Mouse (Mus musculus) MEL (cell line): ENCODE results near the gene Tnfrsf19. TPM values are rescaled to one million over a fixed set of nuclear protein-coding genes. Genes with fewer than 3 reads are reported as not detected.

Source experiments
- DNase-seq: peaks from one replicate; pipeline ENCODE4 v3.0.0; 2011; ENCODE audit warnings: low read depth, low spot score
- H3K27ac ChIP-seq: 2 replicates; pipeline ENCODE4 v1.5.1; 2012; ENCODE audit warnings: low read depth, mild to moderate bottlenecking, control low read depth, low read length, moderate library complexity; ENCODE audit not compliant: control insufficient read depth
- H3K27me3 ChIP-seq, 2 experiments: fragments of 150-350 bp in 1 of 2; sonication (generic) in 1 of 2; 2 replicates each; pipeline ENCODE4 v1.6.1; 2012; ENCODE audit warnings: low read length in 2 of 2, mild to moderate bottlenecking in 2 of 2, improper control_type of control experiment in 1 of 2, moderate library complexity in 1 of 2; ENCODE audit not compliant: insufficient read depth in 2 of 2, control insufficient read depth in 1 of 2
- H3K36me3 ChIP-seq, 2 experiments: 2 replicates each; pipeline ENCODE4 v1.6.1; 2012 to 2014; ENCODE audit warnings: low read length in 2 of 2, improper control_type of control experiment in 1 of 2, inconsistent platforms in 1 of 2, mild to moderate bottlenecking in 1 of 2; ENCODE audit not compliant: insufficient read depth in 2 of 2, control insufficient read depth in 1 of 2
- H3K4me1 ChIP-seq, 2 experiments: fragments of 150-350 bp in 1 of 2; sonication (generic) in 1 of 2; 2 replicates each; pipeline ENCODE4 v1.6.1; 2012; ENCODE audit warnings: low read length in 2 of 2, improper control_type of control experiment in 1 of 2, mild to moderate bottlenecking in 1 of 2; ENCODE audit not compliant: insufficient read depth in 2 of 2, control insufficient read depth in 1 of 2
- H3K4me3 ChIP-seq, 2 experiments: fragments of 150-350 bp in 1 of 2; sonication (generic) in 1 of 2; 2 replicates each; pipeline ENCODE4 v1.5.1; 2012; ENCODE audit warnings: low read depth in 2 of 2, low read length in 2 of 2, mild to moderate bottlenecking in 2 of 2, moderate library complexity in 2 of 2, control low read depth in 1 of 2, improper control_type of control experiment in 1 of 2; ENCODE audit not compliant: control insufficient read depth in 1 of 2, insufficient read depth in 1 of 2
- H3K79me2 ChIP-seq: 2 replicates; pipeline ENCODE4 v1.6.1; 2012; ENCODE audit warnings: mild to moderate bottlenecking, low read length, moderate library complexity; ENCODE audit not compliant: control insufficient read depth, poor library complexity, insufficient read depth
- H3K9ac ChIP-seq: 2 replicates; pipeline ENCODE4 v1.6.1; 2012; ENCODE audit warnings: low read depth, mild to moderate bottlenecking, control low read depth, low read length, moderate library complexity; ENCODE audit not compliant: control insufficient read depth, poor library complexity, severe bottlenecking
- H3K9me3 ChIP-seq: fragments of 150-350 bp; sonication (generic); replicated peaks from 2 replicates; pipeline ENCODE4 v1.6.1; 2012; ENCODE audit warnings: mild to moderate bottlenecking, low read length, improper control_type of control experiment, moderate library complexity; ENCODE audit not compliant: insufficient read depth
- BHLHE40 ChIP-seq: IDR thresholded peaks from 2 replicates; pipeline ENCODE4 v1.6.1; 2012; ENCODE audit warnings: low read depth, mild to moderate bottlenecking, inconsistent platforms, low read length, improper control_type of control experiment, borderline replicate concordance
- CHD1 ChIP-seq: IDR thresholded peaks from 2 replicates; pipeline ENCODE4 v1.6.1; 2012; ENCODE audit warnings: low read depth, mild to moderate bottlenecking, inconsistent platforms, low read length, improper control_type of control experiment
- CHD2 ChIP-seq: IDR thresholded peaks from 2 replicates; pipeline ENCODE4 v1.6.1; 2011; ENCODE audit warnings: low read length, improper control_type of control experiment
- EP300 ChIP-seq, 2 experiments: IDR thresholded peaks; 2 replicates each; pipeline ENCODE4 v1.6.1; 2011; ENCODE audit warnings: improper control_type of control experiment in 2 of 2, low read length in 2 of 2, low read depth in 1 of 2, mild to moderate bottlenecking in 1 of 2
- ETS1 ChIP-seq: IDR thresholded peaks from 2 replicates; pipeline ENCODE4 v1.6.1; 2012; ENCODE audit warnings: low read depth, mild to moderate bottlenecking, inconsistent platforms, low read length, improper control_type of control experiment, moderate library complexity
- GATA1 ChIP-seq: IDR thresholded peaks from 2 replicates; pipeline ENCODE4 v1.6.1; 2011; ENCODE audit warnings: low read depth, low read length, improper control_type of control experiment
- HCFC1 ChIP-seq: IDR thresholded peaks from 2 replicates; pipeline ENCODE4 v1.6.1; 2012; ENCODE audit warnings: low read depth, mild to moderate bottlenecking, inconsistent platforms, low read length, improper control_type of control experiment, moderate library complexity
- JUND ChIP-seq: IDR thresholded peaks from 2 replicates; pipeline ENCODE4 v1.6.1; 2011; ENCODE audit warnings: low read depth, mild to moderate bottlenecking, improper control_type of control experiment, low read length
- KAT2A ChIP-seq: conservative IDR thresholded peaks from 2 replicates; pipeline ENCODE4 v1.6.1; 2012; ENCODE audit warnings: low read depth, low read length, improper control_type of control experiment, inconsistent platforms
- MAFK ChIP-seq: IDR thresholded peaks from 2 replicates; pipeline ENCODE4 v1.6.1; 2011; ENCODE audit warnings: low read depth, mild to moderate bottlenecking, low read length, improper control_type of control experiment, borderline replicate concordance
- MAX ChIP-seq: IDR thresholded peaks from 2 replicates; pipeline ENCODE4 v1.6.1; 2011; ENCODE audit warnings: low read length, improper control_type of control experiment
- MAZ ChIP-seq: IDR thresholded peaks from 2 replicates; pipeline ENCODE4 v1.6.1; 2012; ENCODE audit warnings: low read depth, mild to moderate bottlenecking, inconsistent platforms, low read length, improper control_type of control experiment
- MYB ChIP-seq: IDR thresholded peaks from 2 replicates; pipeline ENCODE4 v1.6.1; 2011; ENCODE audit warnings: mild to moderate bottlenecking, low read depth, low read length, improper control_type of control experiment
- MYC ChIP-seq: IDR thresholded peaks from 2 replicates; pipeline ENCODE4 v1.6.1; 2011; ENCODE audit warnings: low read depth, mild to moderate bottlenecking, low read length, improper control_type of control experiment, moderate library complexity
- NELFE ChIP-seq: IDR thresholded peaks from 2 replicates; pipeline ENCODE4 v1.6.1; 2011; ENCODE audit warnings: low read depth, low read length, improper control_type of control experiment
- NRF1 ChIP-seq: IDR thresholded peaks from 2 replicates; pipeline ENCODE4 v1.6.1; 2014; ENCODE audit warnings: low read depth, mild to moderate bottlenecking, inconsistent platforms, low read length, improper control_type of control experiment, moderate library complexity; ENCODE audit not compliant: poor library complexity, insufficient read depth, severe bottlenecking
- POLR2A ChIP-seq, 2 experiments: IDR thresholded peaks; 2 replicates each; pipeline ENCODE4 v1.6.1; 2011 to 2012; ENCODE audit warnings: low read length in 2 of 2, mild to moderate bottlenecking in 2 of 2, control low read depth in 1 of 2, improper control_type of control experiment in 1 of 2, low read depth in 1 of 2, moderate library complexity in 1 of 2; ENCODE audit not compliant: control insufficient read depth in 1 of 2, insufficient read depth in 1 of 2, poor library complexity in 1 of 2
- RAD21 ChIP-seq: IDR thresholded peaks from 2 replicates; pipeline ENCODE4 v1.6.1; 2011; ENCODE audit warnings: mild to moderate bottlenecking, low read depth, low read length, improper control_type of control experiment
- RCOR1 ChIP-seq: IDR thresholded peaks from 2 replicates; pipeline ENCODE4 v1.6.1; 2012; ENCODE audit warnings: low read depth, mild to moderate bottlenecking, inconsistent platforms, low read length, improper control_type of control experiment
- SIN3A ChIP-seq: IDR thresholded peaks from 2 replicates; pipeline ENCODE4 v1.6.1; 2012; ENCODE audit warnings: low read length, improper control_type of control experiment, inconsistent platforms
- SMC3 ChIP-seq: IDR thresholded peaks from 2 replicates; pipeline ENCODE4 v1.6.1; 2011; ENCODE audit warnings: low read depth, low read length, improper control_type of control experiment
- TAL1 ChIP-seq: IDR thresholded peaks from 2 replicates; pipeline ENCODE4 v1.6.1; 2012; ENCODE audit warnings: mild to moderate bottlenecking, inconsistent platforms, low read length, moderate library complexity, mixed read lengths
- TCF12 ChIP-seq: IDR thresholded peaks from 2 replicates; pipeline ENCODE4 v1.6.1; 2014; ENCODE audit warnings: low read depth, mild to moderate bottlenecking, inconsistent platforms, low read length, improper control_type of control experiment, moderate library complexity
- UBTF ChIP-seq: IDR thresholded peaks from 2 replicates; pipeline ENCODE4 v1.6.1; 2012; ENCODE audit warnings: low read depth, mild to moderate bottlenecking, inconsistent platforms, low read length, improper control_type of control experiment, moderate library complexity, borderline replicate concordance; ENCODE audit not compliant: insufficient read depth
- ZMIZ1 ChIP-seq: IDR thresholded peaks from 2 replicates; pipeline ENCODE4 v1.6.1; 2012; ENCODE audit warnings: low read depth, mild to moderate bottlenecking, inconsistent platforms, low read length, improper control_type of control experiment, moderate library complexity
- polyA plus RNA-seq, 2 experiments: library from polyadenylated mRNA; stranded (reverse) in 1 of 2; unstranded in 1 of 2; fragments of >175 nt in 1 of 2; fragments of >200 nt in 1 of 2; gene quantifications; 2 replicates each; pipeline versions ENCODE4 v1.2.1 to v1.2.4; 2012; ENCODE audit warnings: low replicate concordance in 2 of 2, low read depth in 1 of 2; ENCODE audit not compliant: insufficient read length in 2 of 2, insufficient read depth in 1 of 2, missing spikeins in 1 of 2
- total RNA-seq: library from RNA; depleted of rRNA; stranded (reverse); fragments of 300-350 nt; gene quantifications from 2 replicates; pipeline ENCODE4 v1.2.3, GENCODE M21; 2012

The Tnfrsf19 gene
- total and polyA plus RNA-seq, 3 experiments: not detected

DNA sequence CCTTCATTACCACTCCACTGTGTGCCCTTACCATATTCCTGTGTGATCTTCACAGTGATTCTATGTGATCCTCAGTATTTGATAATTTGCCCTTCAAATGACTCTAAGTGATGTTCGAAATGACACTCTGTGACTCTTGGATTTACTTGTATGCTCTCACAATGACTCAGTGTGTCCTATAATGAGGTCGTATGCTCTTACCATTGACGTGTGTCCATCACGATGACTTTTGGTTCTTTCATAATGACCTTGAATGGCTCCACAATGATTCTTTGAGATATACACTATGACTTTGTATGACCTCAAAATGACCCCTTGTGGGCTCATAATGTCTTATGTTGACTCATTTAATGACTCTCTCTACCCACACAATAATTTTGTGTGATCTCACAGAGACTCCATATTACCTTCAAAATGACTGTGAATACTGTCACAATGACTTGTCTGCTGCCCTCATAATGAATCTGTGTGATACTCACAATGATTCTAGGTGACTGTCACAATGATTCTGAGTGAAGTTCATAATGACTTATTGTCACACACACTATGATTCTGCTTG lies 108.7 kb downstream of the Tnfrsf19 start:
- H3K27ac ChIP-seq: no peak overlapping the region
- no peaks in the 10 kb centered on the region for H3K79me2 ChIP-seq
- H3K4me3 ChIP-seq: no peak overlapping the region
- no peaks in the 10 kb centered on the region for H3K27me3 ChIP-seq
- no peaks in the 10 kb centered on the region for H3K36me3 ChIP-seq
- TF ChIP-seq GATA1: no peak
- TF ChIP-seq KAT2A: no peak
- no peak for TF ChIP-seq MYB
- TF ChIP-seq JUND: no peak
- no peak for TF ChIP-seq ETS1
- TF ChIP-seq NRF1: no peak
- TF ChIP-seq MAX: no peak
- no peak for TF ChIP-seq NELFE
- no peak for TF ChIP-seq SIN3A
- TF ChIP-seq ZMIZ1: no peak
- no peak for TF ChIP-seq CHD1
- no peak for TF ChIP-seq MAFK
- no peak for TF ChIP-seq SMC3
- TF ChIP-seq UBTF: no peak
- DNase-seq: no peak
- no peaks in the 10 kb centered on the region for H3K9me3 ChIP-seq
- no peak overlapping the region for H3K9ac ChIP-seq
- no peaks in the 10 kb centered on the region for H3K4me1 ChIP-seq

GRCm38 (mm10) chr14:60935705-60936104 lies 110.6 kb downstream of the Tnfrsf19 start:
- Histone ChIP-seq H3K79me2 (no peaks in the 10 kb centered on the region), H3K9ac (no peak overlapping the region), H3K27me3 (no peaks in the 10 kb centered on the region), H3K27ac (no peak overlapping the region), H3K4me1 (no peaks in the 10 kb centered on the region), H3K9me3 (no peaks in the 10 kb centered on the region), H3K4me3 (no peak overlapping the region), H3K36me3 (no peaks in the 10 kb centered on the region)
- no peak for DNase-seq
- no peak for TF ChIP-seq HCFC1
- TF ChIP-seq GATA1: no peak
- no peak for TF ChIP-seq CHD2
- no peak for TF ChIP-seq JUND
- no peak for TF ChIP-seq ETS1
- TF ChIP-seq MAX: no peak
- TF ChIP-seq EP300 (IDR thresholded peaks at IDR 0.05; ENCODE audit: low read depth in 1 of 2, low read length in 2 of 2): no peak
- no peak for TF ChIP-seq TCF12
- TF ChIP-seq RCOR1: no peak
- TF ChIP-seq CHD1: no peak
- TF ChIP-seq TAL1: no peak
- no peak for TF ChIP-seq NELFE
- TF ChIP-seq MAZ: no peak
- no peak for TF ChIP-seq POLR2A (IDR thresholded peaks at IDR 0.05; ENCODE audit: control insufficient read depth in 1 of 2, insufficient read depth in 1 of 2, low read depth in 1 of 2, low read length in 2 of 2, poor library complexity in 1 of 2)
- TF ChIP-seq SIN3A: no peak
- TF ChIP-seq RAD21: no peak
- no peak for TF ChIP-seq MYC
- TF ChIP-seq MAFK: no peak
- TF ChIP-seq MYB: no peak
- no peak for TF ChIP-seq BHLHE40
